Mouse (Mus musculus): ENCODE data around the gene Qrfp.

The Qrfp gene

GRCm38 (mm10) chr2:31810444-31810843, at the start of gene Qrfp:
Gene Qrfp, minus strand, starts transcription at chr2:31810580.
- DNase-seq (ENCODE audit: low spot score), result no peak

GRCm38 (mm10) chr2:31858500-31858899, 48.1 kb upstream of the Qrfp start:
- no peak for DNase-seq (ENCODE audit: low spot score)

- DNase-seq (ENCODE audit: low spot score), result no peak
These were observed 46.8 kb upstream of the Qrfp start for GRCm38 (mm10) chr2:31857180-31857579.

DNA sequence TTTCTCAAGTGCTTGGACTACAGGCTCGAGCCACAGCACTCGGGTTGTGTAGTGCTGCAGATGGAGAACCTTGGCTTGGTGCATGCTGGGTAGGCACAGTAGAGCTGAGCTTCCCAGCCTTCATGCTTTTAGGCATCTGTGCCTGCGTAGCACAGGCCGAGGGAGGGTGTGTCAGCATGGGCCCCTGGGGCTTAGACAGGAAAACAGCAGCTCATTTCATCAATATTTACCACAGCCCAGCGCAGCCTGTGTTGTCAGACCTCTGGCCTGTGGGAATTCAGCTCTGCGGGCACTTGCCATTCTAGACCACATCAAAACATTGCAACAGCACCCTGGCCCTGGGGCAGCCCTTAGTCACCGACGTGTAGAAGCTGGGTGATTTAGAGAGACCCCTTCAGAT, 45.6 kb upstream of the Qrfp start:
- DNase-seq (ENCODE audit: low spot score), result no peak

- no peak for DNase-seq (ENCODE audit: low spot score)
These were observed 39.8 kb upstream of the Qrfp start for GRCm38 (mm10) chr2:31850141-31850540.

GRCm38 (mm10) chr2:31847908-31848307, 37.5 kb upstream of the Qrfp start:
- peak; percentile 40 for DNase-seq (ENCODE audit: low spot score)

- no peak for DNase-seq (ENCODE audit: low spot score)
These were observed 36.6 kb upstream of the Qrfp start for GRCm38 (mm10) chr2:31846692-31847660.

DNA sequence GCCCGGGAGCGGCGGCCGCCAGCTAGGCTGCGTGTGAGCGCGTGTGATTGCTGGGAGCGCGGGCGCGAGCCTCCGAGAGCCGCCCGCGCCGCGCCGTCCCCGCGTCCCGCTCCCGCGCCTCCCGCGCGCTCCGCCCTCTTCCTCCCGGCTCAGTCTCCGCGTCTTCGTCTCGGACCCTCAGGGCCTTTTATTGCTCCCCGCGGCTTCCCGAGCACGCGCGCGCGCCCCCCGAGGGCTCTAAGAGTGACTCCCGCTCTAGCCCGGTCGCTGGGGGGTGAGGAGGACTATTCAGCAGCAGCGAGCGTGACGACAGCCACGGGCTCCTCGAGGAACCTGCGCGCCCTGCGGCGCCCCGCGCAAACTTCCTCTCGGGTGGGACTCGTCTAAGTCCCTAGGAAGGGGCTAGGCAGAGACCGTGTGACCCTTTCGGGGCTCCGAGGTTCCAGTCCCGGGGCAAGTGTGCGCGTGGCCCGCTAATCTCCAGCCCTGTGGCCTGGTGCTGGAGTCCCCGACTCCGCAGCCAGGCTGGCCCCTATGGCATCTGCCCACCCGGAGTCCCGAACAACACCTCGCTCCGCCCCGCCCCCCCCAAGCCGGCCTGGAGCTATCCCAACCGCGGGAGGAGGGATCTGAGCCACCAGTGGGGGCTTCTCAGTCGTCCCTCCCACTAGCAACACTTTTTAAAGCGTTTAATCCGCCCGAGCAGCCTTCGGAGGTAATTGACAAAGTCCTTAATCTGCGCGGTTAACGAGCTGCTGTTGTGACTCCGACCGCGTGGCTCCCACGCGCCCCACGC, 35.7 kb upstream of the Qrfp start, which contains the start of gene Fibcd1:
TSS of gene Fibcd1 (minus strand) at position 110 of the 796 bp plus-strand sequence.
- no peak for DNase-seq (ENCODE audit: low spot score)

GRCm38 (mm10) chr2:31845512-31845895, 35.1 kb upstream of the Qrfp start:
- DNase-seq (ENCODE audit: low spot score), result no peak

DNA sequence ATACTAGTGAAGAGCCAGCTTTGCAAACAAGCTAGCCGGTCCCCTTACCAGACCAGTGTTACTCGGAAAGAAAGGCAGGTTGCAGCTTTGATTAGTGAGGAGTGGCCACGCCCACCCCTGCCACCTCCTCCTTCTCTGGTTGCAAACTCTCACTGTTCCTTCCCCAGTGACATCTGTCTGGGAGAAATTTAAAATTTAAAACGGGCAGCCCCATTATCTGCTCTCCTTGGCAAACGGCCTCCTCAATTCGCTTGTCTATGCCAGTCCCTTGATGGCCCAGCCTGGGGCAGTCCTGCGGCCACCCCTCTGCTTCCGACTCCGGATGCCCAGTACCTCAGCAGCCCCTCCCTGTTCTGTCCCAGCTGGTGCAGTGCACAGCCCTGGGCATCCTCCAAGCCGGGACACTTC, 34.4 kb upstream of the Qrfp start:
- no peak for DNase-seq (ENCODE audit: low spot score)

GRCm38 (mm10) chr2:31838868-31839267, 28.5 kb upstream of the Qrfp start:
- DNase-seq (ENCODE audit: low spot score), result no peak

DNA sequence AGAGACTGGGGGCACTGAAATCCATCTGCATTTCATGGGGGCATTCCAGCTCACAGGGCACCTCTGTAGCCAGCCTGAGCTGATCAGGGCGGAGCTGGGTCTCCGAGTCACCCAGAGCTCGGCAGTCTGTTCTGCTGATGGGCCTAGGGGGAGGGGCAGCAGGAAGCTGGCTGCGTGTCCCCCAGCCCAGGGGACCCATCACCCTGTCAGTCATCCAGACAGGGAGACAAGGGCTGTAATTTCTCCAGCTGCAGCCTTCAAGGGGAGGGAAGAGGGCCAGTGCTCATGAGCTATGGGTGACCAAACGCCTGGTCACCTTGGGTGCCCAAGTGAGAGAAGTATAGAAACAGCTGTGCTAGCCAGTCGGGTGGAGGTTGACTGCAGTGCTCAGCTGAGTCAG, 26.6 kb upstream of the Qrfp start:
- no peak for DNase-seq (ENCODE audit: low spot score)

- DNase-seq (ENCODE audit: low spot score), result no peak
These were observed 25.7 kb upstream of the Qrfp start for GRCm38 (mm10) chr2:31836091-31836490.

GRCm38 (mm10) chr2:31828311-31828825, 18.0 kb upstream of the Qrfp start:
- no peak for DNase-seq (ENCODE audit: low spot score)

DNA sequence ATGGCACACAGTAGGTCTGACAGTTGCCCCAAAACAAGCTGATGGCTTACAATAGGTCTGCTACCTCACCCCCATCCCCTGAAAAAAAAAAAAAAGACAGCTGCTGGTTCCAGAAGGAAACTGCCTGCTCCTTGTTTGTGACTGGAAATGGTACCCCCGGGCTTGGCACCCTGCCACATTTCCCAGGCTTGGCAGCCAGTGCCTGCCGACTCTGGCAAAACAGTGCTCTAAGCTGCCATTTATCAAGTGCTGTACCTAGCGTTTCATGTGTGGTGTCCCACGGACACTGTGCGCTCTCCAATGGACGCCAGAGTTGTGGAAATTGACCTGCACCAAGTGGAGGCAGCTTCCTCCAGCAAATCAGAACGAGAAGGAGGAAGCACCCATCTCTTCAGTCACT, 17.5 kb upstream of the Qrfp start:
- DNase-seq (ENCODE audit: low spot score), result no peak

DNA sequence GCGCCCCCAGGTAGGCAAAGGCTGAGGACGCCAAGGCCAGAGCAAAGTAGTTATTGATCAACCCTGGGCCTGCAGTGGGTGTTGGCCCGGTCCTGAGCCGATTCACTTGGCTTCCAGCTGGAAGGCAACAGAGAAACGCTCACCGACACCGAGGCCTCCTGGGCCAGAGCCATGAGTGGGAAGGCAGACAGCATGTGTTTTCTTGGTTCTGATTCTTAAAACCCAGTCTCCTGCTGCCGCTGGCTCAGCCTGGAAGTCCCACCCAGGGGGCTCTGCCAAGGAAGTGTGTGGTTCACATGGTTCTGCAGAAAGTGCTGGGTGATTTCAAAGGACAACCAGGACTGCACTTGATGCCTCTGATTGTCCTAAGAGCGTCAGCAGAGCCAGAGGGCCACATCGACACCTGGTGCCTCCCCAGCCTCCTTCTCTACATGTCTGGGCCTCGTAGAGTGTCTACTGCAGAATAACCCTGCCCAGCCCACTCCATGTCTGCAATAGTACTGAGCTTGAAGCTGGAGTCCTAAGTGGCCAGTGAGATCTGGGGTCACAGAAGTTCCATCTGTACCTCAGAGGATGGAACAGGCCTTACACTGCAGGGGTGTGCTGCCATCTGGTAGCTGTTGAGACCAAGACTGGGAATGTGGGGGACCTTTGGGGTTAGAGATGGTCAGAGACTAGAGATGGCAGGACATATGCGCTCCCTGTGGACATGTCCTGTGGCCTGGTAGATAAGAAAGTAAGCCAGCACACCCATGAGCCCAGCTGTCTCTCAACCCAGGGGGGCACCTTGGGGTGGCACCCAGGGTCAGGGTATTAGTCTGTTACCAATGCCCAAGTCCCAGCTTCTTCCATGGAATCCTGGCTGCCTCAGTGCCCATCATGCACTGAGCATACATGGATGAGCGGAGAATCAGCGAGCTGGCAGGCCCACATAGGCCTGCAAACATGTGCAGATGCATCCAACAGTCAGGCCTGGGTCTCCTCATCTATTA, 16.0 kb upstream of the Qrfp start:
- DNase-seq (ENCODE audit: low spot score), result no peak

GRCm38 (mm10) chr2:31825469-31825911, 15.1 kb upstream of the Qrfp start:
- DNase-seq (ENCODE audit: low spot score), result no peak

DNA sequence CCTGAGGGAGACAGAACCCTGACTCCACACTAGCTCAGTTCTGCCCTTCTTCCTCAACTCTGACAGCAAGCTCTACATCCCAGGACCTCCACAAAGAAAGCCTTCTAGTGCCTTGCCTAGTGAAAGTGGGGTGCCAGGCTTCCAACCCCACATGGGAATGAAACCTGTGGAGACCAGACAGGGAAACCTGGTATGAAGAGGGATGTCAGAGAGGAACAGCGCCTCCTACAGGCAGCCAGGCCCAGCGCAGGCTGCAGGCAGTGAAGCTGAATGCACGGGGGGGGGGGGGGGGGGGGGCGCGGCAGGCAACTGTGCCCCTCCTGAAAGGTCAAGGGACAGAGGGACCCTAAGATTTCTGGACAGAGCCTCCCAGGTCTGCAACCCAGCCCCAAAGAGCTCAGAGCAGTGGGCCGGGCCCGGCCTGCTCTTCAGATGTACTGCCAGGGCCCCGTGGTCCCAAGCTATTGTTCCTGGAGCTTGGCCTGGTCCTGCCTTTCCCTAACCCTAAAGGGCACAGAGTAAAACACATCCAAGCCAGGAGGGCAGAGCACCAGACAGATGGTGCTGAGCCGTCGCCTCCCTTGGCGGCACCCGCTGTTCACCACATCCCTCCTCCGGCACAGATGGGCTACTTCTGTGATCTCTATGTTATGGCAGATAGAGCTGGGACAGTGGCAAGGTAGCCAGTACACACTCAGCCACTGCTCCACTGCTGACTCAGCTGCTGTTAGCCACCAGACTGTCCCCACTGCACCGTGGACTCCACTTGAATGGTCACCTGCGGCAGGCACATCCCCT, 13.8 kb upstream of the Qrfp start:
- DNase-seq (ENCODE audit: low spot score), result no peak

- DNase-seq (ENCODE audit: low spot score), result peak; percentile 56
These were observed 12.4 kb upstream of the Qrfp start for GRCm38 (mm10) chr2:31822524-31823371.

GRCm38 (mm10) chr2:31815367-31815766, 5.0 kb upstream of the Qrfp start:
- peak; percentile 50 for DNase-seq (ENCODE audit: low spot score)

Data from spleen, adult 12 weeks (tissue).